Mouse (Mus musculus) heart, embryonic 10.5 days (tissue): ENCODE data around the gene Kcnh1. TPM values are rescaled to one million over a fixed set of nuclear protein-coding genes. Genes with fewer than 3 reads are reported as not detected.

Experiments
- DNase-seq: peaks from one replicate; pipeline ENCODE4 v3.0.0-alpha.2; 2017; ENCODE audit warnings: low spot score
- H3K27ac ChIP-seq: fragments of 300-500 bp; sonication (generic); 2 replicates; pipeline ENCODE4 v1.5.1; 2016; ENCODE audit warnings: mild to moderate bottlenecking
- H3K27me3 ChIP-seq: fragments of 300-500 bp; sonication (generic); 2 replicates; pipeline ENCODE4 v1.6.1; 2016; ENCODE audit warnings: mild to moderate bottlenecking; ENCODE audit not compliant: poor library complexity, insufficient read depth, severe bottlenecking
- H3K36me3 ChIP-seq: fragments of 300-500 bp; sonication (generic); 2 replicates; pipeline ENCODE4 v1.6.1; 2016; ENCODE audit warnings: mild to moderate bottlenecking, moderate library complexity
- H3K4me1 ChIP-seq: fragments of 300-500 bp; sonication (generic); 2 replicates; pipeline ENCODE4 v1.6.1; 2016; ENCODE audit warnings: mild to moderate bottlenecking
- H3K4me3 ChIP-seq: fragments of 300-500 bp; sonication (generic); 2 replicates; pipeline ENCODE4 v1.5.1; 2016; ENCODE audit warnings: mild to moderate bottlenecking, moderate library complexity
- H3K9me3 ChIP-seq: fragments of 300-500 bp; sonication (generic); 2 replicates; pipeline ENCODE4 v1.6.1; 2016; ENCODE audit warnings: mild to moderate bottlenecking, moderate library complexity
- WGBS: fragments of 180-500 bp; shearing (Covaris S2); methylation state at CpG from one replicate; pipeline ENCODE4 v1.1.7; 2016; 5-methylcytosine and 5-hydroxymethylcytosine counted together
- polyA plus RNA-seq: library from polyadenylated mRNA; unstranded; fragments of >200 nt; fragmentation: Nextera tagmentation; extraction: Ambion mirVana; gene quantifications from 2 replicates; pipeline ENCODE4 v1.2.1, GENCODE M21; 2016

Gene Kcnh1
- polyA plus RNA-seq, 1 experiment from 2014 or later = 0.14 TPM

DNA sequence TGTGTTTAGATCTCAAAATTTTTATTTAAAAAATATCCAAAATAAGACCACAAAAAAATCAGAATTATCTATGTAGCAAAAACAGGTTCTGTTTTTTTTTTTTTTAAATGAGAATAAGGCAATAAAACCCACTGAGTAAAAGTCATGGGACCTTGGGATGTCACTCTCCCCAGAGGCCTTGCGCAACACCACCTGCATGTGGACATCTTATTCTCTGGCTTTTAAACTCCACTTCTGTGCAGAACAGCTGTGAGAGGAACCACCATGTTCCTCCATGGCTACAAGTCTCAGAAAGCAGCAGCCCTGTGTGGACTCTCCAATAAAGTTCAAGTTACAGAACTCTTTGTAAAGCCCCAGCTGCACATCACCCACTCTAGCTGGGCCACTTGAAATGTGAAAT, 322.2 kb downstream of the Kcnh1 start:
- H3K9me3 ChIP-seq = no peaks in the 10 kb centered on the region
- H3K36me3 ChIP-seq = no peaks in the 10 kb centered on the region
- no peaks in the 10 kb centered on the region for H3K27me3 ChIP-seq
- DNase-seq = no peak
- H3K27ac ChIP-seq = no peak overlapping the region
- WGBS = 88% methylated on average over 1 of the region's 1 CpGs
- peaks cover 7% of the 10 kb centered on the region for H3K4me1 ChIP-seq
- H3K4me3 ChIP-seq = no peak overlapping the region

- Histone ChIP-seq H3K27ac (no peak overlapping the region), H3K4me1 (peaks cover 9% of the 10 kb centered on the region), H3K36me3 (no peaks in the 10 kb centered on the region), H3K4me3 (no peak overlapping the region), H3K9me3 (no peaks in the 10 kb centered on the region), H3K27me3 (no peaks in the 10 kb centered on the region)
- 79% methylated on average over 3 of the region's 3 CpGs for WGBS
- no peak for DNase-seq
Measured at GRCm38 (mm10) chr1:192515373-192515772, 324.8 kb downstream of the Kcnh1 start.

- H3K27me3 ChIP-seq = no peaks in the 10 kb centered on the region
- H3K4me3 ChIP-seq = no peak overlapping the region
- no peak for DNase-seq
- 74% methylated on average over 1 of the region's 1 CpGs for WGBS
- peaks cover 40% of the 10 kb centered on the region for H3K4me1 ChIP-seq
- no peak overlapping the region for H3K27ac ChIP-seq
- no peaks in the 10 kb centered on the region for H3K36me3 ChIP-seq
- H3K9me3 ChIP-seq = no peaks in the 10 kb centered on the region
Measured at GRCm38 (mm10) chr1:192519713-192520112, 329.1 kb downstream of the Kcnh1 start.

GRCm38 (mm10) chr1:192520836-192521435, 330.4 kb downstream of the Kcnh1 start:
- no peak overlapping the region for H3K4me3 ChIP-seq
- no peaks in the 10 kb centered on the region for H3K27me3 ChIP-seq
- 55% methylated on average over 13 of the region's 13 CpGs for WGBS
- peak overlapping the region; percentile 23; the same call in 1 of the 2 replicates for H3K27ac ChIP-seq
- no peaks in the 10 kb centered on the region for H3K9me3 ChIP-seq
- no peak for DNase-seq
- H3K36me3 ChIP-seq = no peaks in the 10 kb centered on the region
- peaks cover 52% of the 10 kb centered on the region for H3K4me1 ChIP-seq

- peaks cover 47% of the 10 kb centered on the region for H3K4me1 ChIP-seq
- DNase-seq = no peak
- no peak overlapping the region for H3K27ac ChIP-seq
- no peaks in the 10 kb centered on the region for H3K9me3 ChIP-seq
- no peak overlapping the region for H3K4me3 ChIP-seq
- H3K36me3 ChIP-seq = no peaks in the 10 kb centered on the region
- WGBS = 62% methylated on average over 12 of the region's 12 CpGs
- no peaks in the 10 kb centered on the region for H3K27me3 ChIP-seq
Measured at GRCm38 (mm10) chr1:192522376-192523178, 332.0 kb downstream of the Kcnh1 start.

DNA sequence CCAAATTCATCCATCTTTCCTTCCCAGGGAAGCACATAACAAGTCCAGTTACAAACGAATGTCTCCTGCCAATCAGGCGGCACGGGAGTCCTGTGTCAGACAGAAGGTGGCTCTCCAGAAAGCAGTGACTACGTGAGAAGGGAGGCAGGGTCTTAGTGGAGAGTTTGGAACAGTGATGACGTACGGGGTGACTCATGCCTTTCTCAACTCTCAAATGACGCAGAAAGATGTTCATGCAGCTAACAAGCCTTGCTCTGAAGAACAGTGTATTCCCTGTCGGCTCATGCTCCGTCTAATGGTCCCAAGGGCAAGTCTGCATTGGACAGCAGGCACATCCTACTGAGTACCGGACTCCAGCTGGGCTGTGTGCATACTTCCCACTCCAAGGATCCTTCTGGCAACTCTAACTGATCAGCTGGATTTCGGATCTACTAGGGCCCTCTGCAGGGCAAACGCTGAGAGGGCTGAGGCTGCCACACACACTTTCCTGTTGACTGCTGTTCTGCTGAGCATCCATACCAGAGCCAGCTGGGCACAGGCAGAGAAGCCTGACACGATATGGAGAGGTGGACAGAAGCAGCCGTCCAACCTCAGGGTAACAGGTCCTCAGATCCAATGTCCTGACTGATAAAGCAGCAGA, 335.3 kb downstream of the Kcnh1 start:
- Histone ChIP-seq H3K36me3 (no peaks in the 10 kb centered on the region), H3K9me3 (no peaks in the 10 kb centered on the region), H3K4me1 (peaks cover 46% of the 10 kb centered on the region)

DNA sequence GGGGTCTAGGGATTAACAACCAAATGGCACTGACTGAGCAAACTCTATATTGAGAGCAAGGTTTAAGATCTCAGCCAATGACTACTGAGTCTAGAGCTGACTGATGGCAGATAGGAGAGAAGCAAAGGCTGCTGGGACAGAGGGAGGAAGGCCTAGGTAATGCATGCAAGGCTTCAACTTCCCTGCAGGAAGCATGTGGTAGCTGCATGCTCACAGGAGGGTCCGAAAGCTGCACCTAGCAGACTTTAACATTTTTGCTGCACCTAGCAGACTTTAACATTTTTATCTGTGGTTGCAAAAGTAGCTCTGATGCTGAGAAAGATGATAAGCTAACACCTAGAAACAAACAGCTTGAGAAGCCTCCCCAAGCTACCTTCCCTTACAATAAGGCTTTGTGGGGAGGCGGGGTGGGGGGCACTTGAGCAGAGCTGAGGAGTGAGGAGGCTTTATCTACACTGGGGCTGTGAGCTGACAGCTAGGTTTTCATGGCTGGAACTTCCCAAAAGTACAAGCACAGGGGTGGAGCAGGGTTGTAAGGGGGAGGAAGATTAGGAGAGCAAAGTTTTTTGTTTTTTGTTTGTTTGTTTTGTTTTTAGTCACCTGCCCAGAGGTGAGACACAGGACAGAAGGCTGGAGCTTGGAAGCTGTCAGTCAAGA, 341.0 kb downstream of the Kcnh1 start:
- DNase-seq = no peak
- 40% methylated on average over 2 of the region's 2 CpGs for whole genome bisulfite sequencing
- Histone ChIP-seq H3K4me1 (peaks cover 18% of the 10 kb centered on the region), H3K27ac (no peak overlapping the region), H3K27me3 (no peaks in the 10 kb centered on the region), H3K36me3 (no peaks in the 10 kb centered on the region), H3K9me3 (no peaks in the 10 kb centered on the region), H3K4me3 (no peak overlapping the region)

More for the DNA sequence above, 335.3 kb downstream of the Kcnh1 start:
- no peak for DNase-seq
- Histone ChIP-seq H3K27me3 (no peaks in the 10 kb centered on the region), H3K4me3 (no peak overlapping the region), H3K27ac (no peak overlapping the region)
- WGBS = 63% methylated on average over 14 of the region's 14 CpGs

- DNase-seq = no peak
- Histone ChIP-seq H3K27ac (no peak overlapping the region), H3K27me3 (no peaks in the 10 kb centered on the region), H3K9me3 (no peaks in the 10 kb centered on the region), H3K4me3 (no peak overlapping the region), H3K36me3 (no peaks in the 10 kb centered on the region), H3K4me1 (peaks cover 18% of the 10 kb centered on the region)
- 32% methylated on average over 2 of the region's 2 CpGs for WGBS
Measured at GRCm38 (mm10) chr1:192532212-192532611, 341.6 kb downstream of the Kcnh1 start.

- H3K4me3 ChIP-seq = no peak overlapping the region
- DNase-seq = no peak
- peaks cover 13% of the 10 kb centered on the region for H3K4me1 ChIP-seq
- no peaks in the 10 kb centered on the region for H3K9me3 ChIP-seq
- H3K36me3 ChIP-seq = no peaks in the 10 kb centered on the region
- no peaks in the 10 kb centered on the region for H3K27me3 ChIP-seq
- no peak overlapping the region for H3K27ac ChIP-seq
Measured at GRCm38 (mm10) chr1:192533016-192533415, 342.4 kb downstream of the Kcnh1 start.

DNA sequence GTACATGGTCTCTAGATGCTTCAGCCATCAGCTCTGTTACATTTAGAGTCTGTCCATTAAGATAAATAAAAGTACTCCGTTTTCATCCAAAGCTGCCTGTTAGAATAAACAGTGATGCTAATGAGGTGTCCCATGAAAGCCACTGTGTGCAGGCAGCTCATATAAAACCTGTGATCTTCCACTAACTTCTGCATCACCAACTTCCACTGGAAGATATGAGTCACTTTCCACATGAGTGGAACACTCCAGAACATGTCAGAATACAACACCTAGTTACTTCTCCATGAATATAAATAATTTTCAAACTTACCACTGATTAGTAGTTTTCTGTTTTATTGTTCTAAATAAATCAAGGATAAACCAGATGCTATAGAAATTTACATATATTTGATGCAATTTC, 345.9 kb downstream of the Kcnh1 start:
- Histone ChIP-seq H3K36me3 (no peaks in the 10 kb centered on the region), H3K4me1 (peaks cover 11% of the 10 kb centered on the region), H3K9me3 (no peaks in the 10 kb centered on the region), H3K4me3 (no peak overlapping the region), H3K27ac (no peak overlapping the region), H3K27me3 (no peaks in the 10 kb centered on the region)
- no peak for DNase-seq
- 53% methylated on average over 1 of the region's 1 CpGs for WGBS

- DNase-seq = no peak
- Histone ChIP-seq H3K36me3 (no peaks in the 10 kb centered on the region), H3K9me3 (no peaks in the 10 kb centered on the region), H3K4me3 (no peak overlapping the region), H3K4me1 (peaks cover 4% of the 10 kb centered on the region), H3K27ac (no peak overlapping the region), H3K27me3 (no peaks in the 10 kb centered on the region)
- 71% methylated on average over 7 of the region's 7 CpGs for WGBS
Measured at GRCm38 (mm10) chr1:192537169-192537568, 346.6 kb downstream of the Kcnh1 start.

- Histone ChIP-seq H3K36me3 (no peaks in the 10 kb centered on the region), H3K4me3 (no peak overlapping the region)
- 82% methylated on average over 2 of the region's 2 CpGs for WGBS
Measured at GRCm38 (mm10) chr1:192542093-192542492, 351.5 kb downstream of the Kcnh1 start.

GRCm38 (mm10) chr1:192543686-192544085, 353.1 kb downstream of the Kcnh1 start:
- Histone ChIP-seq H3K4me3 (no peak overlapping the region), H3K4me1 (peaks cover 6% of the 10 kb centered on the region), H3K36me3 (no peaks in the 10 kb centered on the region), H3K27ac (no peak overlapping the region), H3K27me3 (no peaks in the 10 kb centered on the region), H3K9me3 (no peaks in the 10 kb centered on the region)
- DNase-seq = peak; percentile 71
- whole genome bisulfite sequencing = 80% methylated on average over 4 of the region's 4 CpGs

More at GRCm38 (mm10) chr1:192542093-192542492, 351.5 kb downstream of the Kcnh1 start:
- Histone ChIP-seq H3K4me1 (peaks cover 6% of the 10 kb centered on the region), H3K27ac (no peak overlapping the region), H3K9me3 (no peaks in the 10 kb centered on the region), H3K27me3 (no peaks in the 10 kb centered on the region)
- peak; percentile 35 for DNase-seq
